Mouse (Mus musculus): ENCODE measurements around the gene Csrnp2.
"Not testable (repeated sequence)": the region's sequence is repeated elsewhere in the genome, so short reads cannot be mapped to it uniquely, and the experiment has no call there.

The Csrnp2 gene

GRCm38 (mm10) chr15:100495102-100495501 lies at the start of gene Csrnp2:
Gene Csrnp2, minus strand, starts transcription at chr15:100495488.
- peak; percentile 77 to 86 for DNase-seq

DNA sequence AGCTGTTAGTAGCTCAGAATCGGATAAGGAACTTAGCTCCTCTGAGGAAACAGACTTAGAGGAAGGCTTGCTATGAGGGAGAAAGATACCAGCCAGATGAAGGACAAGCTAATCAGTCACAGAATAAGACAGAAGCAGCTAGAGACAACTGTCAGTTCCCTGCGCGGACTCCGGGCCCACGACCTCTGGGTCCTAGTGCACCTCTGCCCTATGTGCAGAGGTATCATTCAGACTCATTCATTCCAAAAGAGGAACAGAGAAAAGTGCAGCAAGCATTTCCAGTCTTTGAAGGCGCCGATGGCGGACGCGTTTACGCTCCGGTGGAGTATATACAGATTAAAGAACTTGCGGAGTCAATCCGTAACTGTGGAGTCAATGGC lies 48.4 kb upstream of the Csrnp2 start:
- DNase-seq, result not testable (repeated sequence)

DNA sequence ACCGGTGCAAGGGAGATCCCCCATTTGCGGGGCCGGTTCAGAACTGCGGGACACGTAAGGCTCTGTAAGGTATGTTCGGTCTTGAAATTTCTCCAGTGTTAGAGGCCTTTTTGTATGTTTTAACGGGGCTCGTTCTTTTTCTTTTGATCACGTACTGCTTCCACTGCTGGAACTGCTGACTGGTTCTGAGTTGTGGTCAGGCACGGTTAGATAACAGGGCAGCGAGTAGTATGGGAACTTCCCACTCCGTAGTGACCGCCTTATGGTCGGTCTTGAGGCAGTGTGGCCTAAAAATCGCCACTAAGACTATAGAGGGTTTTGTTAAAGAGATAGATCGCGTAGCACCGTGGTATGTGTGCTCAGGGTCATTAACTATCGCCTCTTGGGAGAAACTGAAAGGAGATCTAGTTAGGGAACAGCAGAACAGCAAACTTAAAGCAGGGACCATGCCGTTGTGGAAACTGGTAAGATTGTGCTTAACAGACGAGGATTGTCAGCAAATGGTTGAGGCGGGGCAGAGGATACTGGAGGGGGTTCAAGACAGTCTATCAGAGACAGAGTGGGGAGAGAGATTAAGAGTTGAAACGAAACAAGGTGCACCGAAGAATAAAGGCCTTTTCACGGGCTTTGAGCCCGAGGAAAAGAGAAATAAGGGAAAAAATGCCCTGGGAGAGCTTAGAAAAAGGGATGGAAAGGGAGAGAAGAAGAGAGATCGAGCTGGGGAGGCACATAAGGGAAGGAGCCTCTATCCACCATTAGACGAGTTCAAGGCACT lies 47.8 kb upstream of the Csrnp2 start:
- DNase-seq, result not testable (repeated sequence)

- no peak for DNase-seq
These were observed 46.1 kb upstream of the Csrnp2 start for GRCm38 (mm10) chr15:100541426-100541825.

DNA sequence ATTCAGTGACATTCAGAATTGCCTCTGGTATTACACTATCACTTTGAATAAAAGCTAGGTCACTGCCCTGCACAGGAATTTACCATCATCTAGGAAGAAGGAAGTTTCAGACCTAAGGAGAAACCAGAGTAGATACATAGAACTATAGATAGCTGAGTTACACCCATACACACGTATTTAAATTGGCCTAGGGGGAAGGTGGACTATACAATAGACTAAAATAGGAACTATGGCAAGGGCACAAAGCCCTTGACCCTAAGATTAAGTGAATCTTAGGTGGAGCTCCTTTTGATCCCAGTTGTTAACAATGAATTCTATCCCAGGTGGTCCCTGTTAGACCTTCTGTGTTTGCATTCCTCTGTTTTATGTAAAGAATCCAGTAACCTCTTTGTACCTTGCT lies 45.7 kb upstream of the Csrnp2 start:
- not testable (repeated sequence) for DNase-seq

DNA sequence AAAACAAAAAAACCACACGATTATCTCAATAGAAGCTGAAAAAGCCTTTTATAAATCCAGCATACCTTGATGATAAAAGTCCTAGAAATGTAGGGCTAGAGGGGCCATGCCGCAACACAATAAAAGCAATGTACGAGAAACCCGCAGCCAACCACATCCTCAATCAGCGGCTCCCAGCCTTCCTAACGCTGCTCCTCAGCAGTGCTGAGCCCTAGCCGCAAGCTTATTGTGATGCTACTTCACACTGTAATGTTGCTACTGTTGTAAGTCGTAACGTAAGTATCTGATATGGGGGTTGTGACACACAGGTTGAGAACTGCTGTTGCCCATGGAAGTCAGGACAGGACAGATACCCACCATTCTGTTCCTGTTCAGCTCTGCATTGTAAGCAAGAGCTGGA lies 44.1 kb upstream of the Csrnp2 start:
- no peak for DNase-seq

GRCm38 (mm10) chr15:100537913-100538312 lies 42.6 kb upstream of the Csrnp2 start:
- no peak for DNase-seq

DNA sequence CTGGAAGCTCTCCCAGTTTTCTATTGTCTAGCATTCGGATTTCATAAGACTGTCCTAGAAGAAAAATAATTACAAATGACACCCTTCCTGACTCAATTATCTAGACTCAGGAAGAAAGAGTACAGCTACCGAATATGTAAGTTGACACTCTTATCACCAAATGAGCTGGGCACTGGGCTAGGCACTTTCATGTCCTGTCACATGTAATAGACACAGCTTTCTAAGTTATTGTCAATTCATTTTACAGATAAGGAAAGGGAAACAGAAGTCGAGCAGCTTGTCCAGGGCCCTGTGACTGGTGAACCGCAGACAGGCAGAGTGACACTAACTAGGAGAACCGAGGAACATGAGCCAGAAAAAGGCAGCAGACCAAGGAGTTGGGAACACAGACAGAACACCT lies 32.6 kb upstream of the Csrnp2 start:
- no peak for DNase-seq

DNA sequence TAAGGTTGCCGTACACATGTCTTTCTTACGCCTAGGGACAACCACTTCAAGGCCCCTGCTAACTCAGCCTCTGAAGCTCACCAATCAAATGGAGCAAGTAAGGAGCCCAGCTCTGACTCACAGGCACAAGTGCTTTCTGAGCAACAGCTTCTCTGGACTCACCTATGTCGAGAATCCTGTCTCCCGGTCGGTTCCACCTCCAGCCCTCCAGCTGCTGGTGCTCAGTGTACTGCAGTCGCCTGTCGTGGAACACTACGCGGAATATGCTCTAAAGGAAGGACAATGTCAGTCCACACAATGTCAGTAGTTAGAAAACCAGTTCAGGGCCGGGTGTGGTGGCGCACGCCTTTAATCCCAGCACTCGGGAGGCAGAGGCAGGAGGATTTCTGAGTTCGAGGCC lies 30.1 kb upstream of the Csrnp2 start:
- DNase-seq, result no peak

GRCm38 (mm10) chr15:100520306-100520705 lies 25.0 kb upstream of the Csrnp2 start:
- no peak for DNase-seq

GRCm38 (mm10) chr15:100515121-100515520 lies 19.8 kb upstream of the Csrnp2 start:
- DNase-seq, result no peak

DNA sequence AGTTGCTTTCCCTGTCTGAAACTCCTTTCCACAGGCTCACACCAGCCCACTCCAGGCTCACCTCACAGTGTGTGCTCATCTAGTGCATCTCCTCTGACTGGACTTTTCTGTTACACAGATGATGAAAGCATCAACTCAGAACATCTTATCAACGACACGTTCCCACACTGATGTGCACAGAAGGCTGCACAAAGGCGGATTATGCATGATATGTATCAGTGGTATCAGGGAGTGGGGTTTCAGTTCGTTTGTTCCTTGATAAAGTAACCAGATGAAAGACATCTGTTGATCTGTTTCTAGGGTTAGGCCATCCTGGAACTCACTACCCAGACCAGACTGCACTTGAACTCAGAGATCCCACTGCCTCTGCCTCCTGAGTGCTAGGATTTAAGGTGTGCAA lies 18.1 kb upstream of the Csrnp2 start:
- DNase-seq, result no peak

DNA sequence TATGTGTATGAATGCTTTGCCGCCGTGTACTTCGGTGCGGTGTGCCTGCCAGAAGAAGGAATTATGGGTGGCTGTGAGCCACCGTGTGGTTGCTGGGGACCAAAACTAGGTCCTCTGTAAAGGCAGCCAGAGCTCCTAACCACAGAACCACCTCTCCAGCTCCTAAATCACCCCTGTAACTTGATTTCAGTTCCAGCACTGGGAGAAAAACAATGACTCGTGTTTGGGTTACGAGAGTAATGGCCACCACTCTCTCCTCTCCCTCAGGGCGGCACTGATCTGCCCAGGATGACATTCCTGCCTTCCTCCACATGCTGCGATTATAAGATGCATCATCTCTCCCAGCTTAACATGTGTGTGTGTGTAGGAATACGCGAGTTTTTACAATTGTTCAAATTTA lies 14.8 kb upstream of the Csrnp2 start:
- no peak for DNase-seq

DNA sequence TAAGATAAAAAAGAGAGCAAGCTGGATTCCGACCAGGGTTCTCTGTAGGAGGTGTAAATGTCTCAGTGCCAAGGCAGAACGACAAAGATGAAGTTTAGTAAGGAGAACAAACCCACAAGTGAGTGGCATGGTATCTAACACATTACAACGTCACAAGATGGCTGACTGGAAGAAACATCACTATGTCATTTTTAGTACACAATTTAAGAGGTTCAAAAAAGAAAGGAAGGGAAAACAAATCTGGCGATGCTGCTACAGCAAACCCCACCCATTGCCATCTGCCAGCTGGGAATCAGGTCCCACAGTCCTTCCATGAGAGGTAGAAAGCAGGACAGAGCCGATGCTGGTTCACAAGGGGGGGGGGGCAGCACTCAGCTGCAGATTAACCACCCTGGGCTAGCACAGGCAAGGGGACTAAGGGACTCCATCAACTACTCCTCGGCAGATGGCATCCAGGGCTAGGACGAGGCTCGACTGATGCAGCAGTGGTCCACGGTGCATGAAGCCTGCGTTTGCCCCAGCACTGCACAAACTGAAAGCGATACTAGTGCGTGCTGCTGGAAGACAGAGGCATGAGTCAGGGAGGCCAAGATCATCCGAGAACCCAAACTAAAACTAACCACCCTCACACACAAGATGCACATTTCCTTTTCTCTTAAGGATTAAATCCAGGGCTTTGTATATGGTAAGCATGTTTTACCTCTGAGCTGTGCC lies 13.3 kb upstream of the Csrnp2 start:
- DNase-seq, result no peak

DNA sequence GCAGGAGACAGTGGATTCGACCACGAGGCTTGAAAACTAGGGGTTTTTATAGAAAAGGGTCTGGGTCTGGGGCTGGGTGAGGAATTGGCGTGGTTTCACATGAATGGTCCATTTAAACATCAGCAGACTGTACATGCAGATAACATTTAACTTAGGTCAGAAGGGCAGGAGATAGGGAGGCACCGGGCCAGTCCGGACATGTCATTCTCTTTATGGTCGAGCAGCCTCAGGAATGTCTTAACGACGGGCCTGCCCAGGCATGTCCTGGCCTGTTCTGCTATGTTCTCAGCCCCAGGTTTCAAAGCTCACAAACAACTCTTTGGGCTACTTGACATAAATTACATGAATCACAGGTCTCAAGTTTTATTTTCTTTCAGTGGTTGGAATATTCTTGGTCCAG lies 4.2 kb upstream of the Csrnp2 start:
- not testable (repeated sequence) for DNase-seq

GRCm38 (mm10) chr15:100494647-100495046 lies 641 bp downstream of the Csrnp2 start:
- DNase-seq, result no peak

DNA sequence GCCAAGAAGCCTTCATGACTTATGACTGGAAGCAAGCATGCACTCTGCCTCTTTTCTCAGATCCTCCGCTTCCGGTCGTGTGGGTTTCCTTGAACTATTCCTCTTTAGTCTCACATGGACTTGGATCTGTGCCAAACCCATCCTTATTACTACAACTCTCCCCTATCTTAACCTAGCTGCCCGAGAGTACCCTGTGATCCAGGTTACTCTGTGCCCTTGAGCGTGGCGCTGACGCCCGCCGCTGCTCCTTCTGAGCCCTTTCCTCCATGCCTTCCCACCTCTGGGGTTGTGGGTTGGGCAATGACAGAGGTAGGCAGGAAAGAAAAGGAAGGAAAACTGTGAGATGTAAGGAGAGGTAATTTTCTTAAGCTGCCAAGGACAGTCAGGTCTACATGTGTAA lies 3.3 kb downstream of the Csrnp2 start:
- DNase-seq, result no peak

GRCm38 (mm10) chr15:100489263-100489662 lies 6.0 kb downstream of the Csrnp2 start:
- DNase-seq, result no peak

- DNase-seq, result not testable (repeated sequence)
These were observed 7.0 kb downstream of the Csrnp2 start for GRCm38 (mm10) chr15:100488297-100488696.

DNA sequence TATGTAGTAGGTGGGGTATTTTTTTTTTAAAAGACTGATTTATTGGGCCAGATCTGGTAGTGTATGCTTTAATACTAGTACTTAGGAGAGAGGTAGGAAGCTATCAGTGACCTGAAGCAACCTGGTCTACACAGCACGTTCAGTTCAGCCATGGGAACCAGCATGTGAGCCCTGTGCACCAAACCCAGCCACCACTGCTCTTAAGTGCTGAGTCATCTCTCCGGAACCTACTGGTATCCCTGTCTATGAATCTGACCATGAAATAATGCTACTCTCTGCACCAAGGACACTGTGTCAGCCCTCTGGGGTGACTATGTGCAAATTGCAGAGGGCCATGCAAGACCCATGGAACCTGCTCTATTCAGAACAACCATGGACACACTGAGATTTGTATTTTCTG lies 8.2 kb downstream of the Csrnp2 start:
- DNase-seq, result no peak

GRCm38 (mm10) chr15:100486450-100486849 lies 8.8 kb downstream of the Csrnp2 start:
- no peak for DNase-seq

GRCm38 (mm10) chr15:100485576-100485975 lies 9.7 kb downstream of the Csrnp2 start:
- no peak for DNase-seq

DNA sequence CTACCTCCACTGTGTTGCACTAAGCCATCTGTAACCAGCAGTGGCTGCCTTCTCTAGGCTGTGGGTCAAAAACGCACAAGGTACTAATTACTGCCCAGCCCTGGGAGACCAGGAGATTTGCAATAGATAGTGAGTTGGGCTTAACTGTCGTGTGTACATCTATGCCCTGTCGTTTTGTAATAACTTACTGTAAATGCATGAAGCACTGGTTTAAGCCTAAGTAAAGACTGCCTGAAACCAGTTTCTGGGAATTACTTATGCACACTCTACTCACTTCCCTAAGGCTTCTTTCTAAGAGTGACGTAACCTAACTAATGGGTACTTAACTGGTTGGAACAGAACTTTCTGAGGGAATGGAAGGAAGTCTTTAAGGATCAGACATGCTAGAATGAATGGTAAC lies 16.4 kb downstream of the Csrnp2 start:
- DNase-seq, result no peak

- no peak for DNase-seq
These were observed 16.9 kb downstream of the Csrnp2 start for GRCm38 (mm10) chr15:100478351-100478750.

All from spleen, adult 18-20 months (tissue).